25 mouse cellular contexts compared by ENCODE assay signal in the genomic region with DNA sequence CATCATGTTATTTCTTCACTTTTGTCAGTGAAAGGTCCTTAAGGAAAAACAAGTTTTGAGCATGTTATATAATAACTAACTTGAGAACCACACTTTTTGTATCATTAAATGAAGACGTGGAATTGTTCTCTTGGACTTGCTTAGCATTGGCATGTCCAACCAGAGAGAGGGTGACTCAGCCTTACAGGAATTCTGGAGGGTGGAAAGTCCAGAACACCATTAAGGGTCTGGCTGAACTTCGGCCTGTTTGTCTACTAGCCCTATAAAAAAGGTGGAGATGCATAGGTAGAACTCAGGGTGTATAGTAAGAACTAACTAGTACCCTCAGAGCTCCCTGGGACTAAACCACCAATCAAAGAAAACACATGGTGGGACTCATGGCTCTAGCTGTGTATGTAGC. TPM values are rescaled to one million over a fixed set of nuclear protein-coding genes. Genes with fewer than 3 reads are reported as not detected.
"Had no signal": no experiment of that assay in that cellular context is flagged by ENCODE, and none has a peak within 500 bp of the region (broad histone marks: within the 10 kb centered on the region; RNA-seq: fewer than 3 reads in every experiment).

No protein-coding gene starts in this region.

- H3K27me3 ChIP-seq: limb, embryonic 12.5 days; limb, embryonic 15.5 days; lung, embryonic 15.5 days; megakaryocyte, embryonic 14.5 days; midbrain, embryonic 13.5 days; neural tube, embryonic 13.5 days had no signal

- H3K4me1 ChIP-seq: limb, embryonic 12.5 days; limb, embryonic 15.5 days; lung, embryonic 15.5 days; megakaryocyte, embryonic 14.5 days; midbrain, embryonic 10.5 days; midbrain, embryonic 13.5 days; neural tube, embryonic 13.5 days had no signal

- H3K9me3 ChIP-seq: limb, embryonic 12.5 days; limb, embryonic 15.5 days; lung, embryonic 15.5 days; megakaryocyte, embryonic 14.5 days; midbrain, embryonic 10.5 days; midbrain, embryonic 13.5 days; neural tube, embryonic 13.5 days had no signal

- H3K27ac ChIP-seq: limb, embryonic 12.5 days; limb, embryonic 15.5 days; liver, embryonic 14.5 days; lung, embryonic 15.5 days; midbrain, embryonic 10.5 days; midbrain, embryonic 13.5 days; neural tube, embryonic 13.5 days; stomach, postnatal 0 days had no signal

- H3K4me2 ChIP-seq: limb, embryonic 12.5 days; limb, embryonic 15.5 days; liver, embryonic 11.5 days; lung, embryonic 15.5 days; midbrain, embryonic 13.5 days; neural tube, embryonic 13.5 days had no signal

- DNase-seq: kidney, postnatal 4 days; left cerebral cortex, postnatal 4 days; lung, adult 18-20 months; lung, postnatal 10 days; lung, postnatal 36 days; retina, postnatal 1 day; right cerebral cortex, postnatal 25 days; thymus, adult 2 months; thymus, postnatal 14 days; thymus, postnatal 4 days had no signal

- H3K36me3 ChIP-seq: limb, embryonic 12.5 days; limb, embryonic 15.5 days; lung, embryonic 15.5 days; midbrain, embryonic 10.5 days; midbrain, embryonic 13.5 days; neural tube, embryonic 13.5 days had no signal

- H3K9ac ChIP-seq: limb, embryonic 12.5 days; limb, embryonic 15.5 days; liver, embryonic 14.5 days; lung, embryonic 15.5 days; midbrain, embryonic 13.5 days; neural tube, embryonic 13.5 days had no signal

- H3K4me3 ChIP-seq: limb, embryonic 12.5 days; limb, embryonic 15.5 days; lung, embryonic 15.5 days; megakaryocyte, embryonic 14.5 days; midbrain, embryonic 10.5 days; midbrain, embryonic 13.5 days; myocyte; neural tube, embryonic 13.5 days had no signal

- ATAC-seq: hindbrain, embryonic 16.5 days; midbrain, embryonic 13.5 days; midbrain, embryonic 16.5 days had no signal

RNA-seq across cellular contexts. Expression of a gene that starts 16.9 kb away (rescaled TPM):
- polyA plus RNA-seq: hindbrain, embryonic 16.5 days; kidney, embryonic 14.5 days; limb, embryonic 12.5 days; limb, embryonic 15.5 days; liver, embryonic 11.5 days; liver, embryonic 14.5 days; lung, embryonic 15.5 days; midbrain, embryonic 10.5 days; midbrain, embryonic 13.5 days; midbrain, embryonic 16.5 days; myocyte; neural tube, embryonic 13.5 days; stomach, embryonic 14.5 days; thymus, adult 2 months had no signal

RNA-seq across cellular contexts. Expression of a gene that starts 35.8 kb away (rescaled TPM):
- polyA plus RNA-seq: kidney, embryonic 14.5 days; liver, embryonic 14.5 days; midbrain, embryonic 10.5 days; midbrain, embryonic 13.5 days; myocyte had no signal
